Mouse (Mus musculus) megakaryocyte progenitor cell, adult 5-6 weeks (primary cell): ENCODE measurements at regions not wholly inside any gene's neighbourhood (a gene's known extent, or its start where the extent isn't known, plus 50 kb on each side); places are given as distances from the start of the nearest gene placed in this dataset.

Experiments used
- ATAC-seq: replicated peaks from 2 replicates; pipeline ENCODE4 v1.8.0; 2016; ENCODE audit warnings: mild to moderate bottlenecking, moderate TSS enrichment, inconsistent platforms; ENCODE audit not compliant: poor library complexity

GRCm38 (mm10) chr4:114665684-114666083, 155.8 kb upstream of the Gm12830 start:
- ATAC-seq: peak; percentile 71

DNA sequence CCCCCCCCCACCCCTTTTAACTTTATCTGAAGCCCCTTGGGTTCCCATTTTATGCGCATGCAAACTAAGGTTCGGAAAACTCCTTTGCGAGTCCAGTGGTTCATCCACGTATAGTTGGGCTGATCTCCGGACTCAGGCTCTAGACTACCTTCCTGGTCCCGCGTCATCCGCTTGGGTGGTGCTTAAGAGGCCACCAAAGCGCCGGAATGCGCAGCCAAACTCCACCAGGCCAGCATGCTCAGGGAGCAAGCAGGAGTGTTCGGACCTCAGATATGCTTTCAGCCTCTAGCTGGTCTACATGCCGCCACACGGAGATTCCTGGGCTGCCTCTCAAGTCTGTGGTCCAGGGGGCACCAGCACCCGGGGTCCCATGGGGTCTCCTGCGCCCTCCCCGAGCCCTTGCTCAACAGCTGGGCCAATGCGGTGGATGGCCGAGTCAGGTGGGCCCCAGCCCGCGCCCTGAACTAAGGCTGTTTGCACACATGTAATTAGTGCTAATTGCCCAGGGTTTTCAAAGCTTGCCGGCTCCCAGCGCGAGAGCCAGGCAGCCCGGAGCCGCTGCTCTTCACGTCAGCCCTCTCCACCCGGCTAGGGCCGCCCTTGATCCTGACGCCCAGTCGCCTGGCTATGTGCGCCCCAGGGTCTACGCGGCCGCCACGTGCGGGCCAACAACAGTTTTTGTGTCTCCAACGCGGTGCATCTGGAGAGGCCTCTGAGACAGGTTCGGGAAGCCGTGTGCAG, 155.1 kb upstream of the Gm12830 start:
- no peak for ATAC-seq

DNA sequence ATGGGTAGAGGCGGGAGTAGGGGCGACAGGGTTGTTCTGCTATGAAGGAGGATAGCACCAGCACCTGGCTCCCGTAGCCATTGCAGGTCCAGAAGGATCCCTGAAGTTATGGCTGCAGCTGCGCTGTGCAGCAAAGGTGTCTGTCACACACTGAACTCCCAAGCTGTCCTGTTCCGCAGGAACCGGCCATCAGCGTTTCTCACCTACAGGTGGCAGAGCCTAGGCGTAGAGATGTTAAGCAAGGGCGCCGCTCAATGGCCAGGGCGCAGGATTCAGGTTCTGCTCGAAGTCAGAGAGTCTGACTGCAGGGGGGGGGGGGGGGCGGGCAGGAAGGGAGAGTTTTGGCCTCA, 154.6 kb upstream of the Gm12830 start:
- no peak for ATAC-seq

GRCm38 (mm10) chr4:114672096-114672720, 149.3 kb upstream of the Gm12830 start:
- ATAC-seq: peak; percentile 37; the same call in 1 of the 2 replicates

DNA sequence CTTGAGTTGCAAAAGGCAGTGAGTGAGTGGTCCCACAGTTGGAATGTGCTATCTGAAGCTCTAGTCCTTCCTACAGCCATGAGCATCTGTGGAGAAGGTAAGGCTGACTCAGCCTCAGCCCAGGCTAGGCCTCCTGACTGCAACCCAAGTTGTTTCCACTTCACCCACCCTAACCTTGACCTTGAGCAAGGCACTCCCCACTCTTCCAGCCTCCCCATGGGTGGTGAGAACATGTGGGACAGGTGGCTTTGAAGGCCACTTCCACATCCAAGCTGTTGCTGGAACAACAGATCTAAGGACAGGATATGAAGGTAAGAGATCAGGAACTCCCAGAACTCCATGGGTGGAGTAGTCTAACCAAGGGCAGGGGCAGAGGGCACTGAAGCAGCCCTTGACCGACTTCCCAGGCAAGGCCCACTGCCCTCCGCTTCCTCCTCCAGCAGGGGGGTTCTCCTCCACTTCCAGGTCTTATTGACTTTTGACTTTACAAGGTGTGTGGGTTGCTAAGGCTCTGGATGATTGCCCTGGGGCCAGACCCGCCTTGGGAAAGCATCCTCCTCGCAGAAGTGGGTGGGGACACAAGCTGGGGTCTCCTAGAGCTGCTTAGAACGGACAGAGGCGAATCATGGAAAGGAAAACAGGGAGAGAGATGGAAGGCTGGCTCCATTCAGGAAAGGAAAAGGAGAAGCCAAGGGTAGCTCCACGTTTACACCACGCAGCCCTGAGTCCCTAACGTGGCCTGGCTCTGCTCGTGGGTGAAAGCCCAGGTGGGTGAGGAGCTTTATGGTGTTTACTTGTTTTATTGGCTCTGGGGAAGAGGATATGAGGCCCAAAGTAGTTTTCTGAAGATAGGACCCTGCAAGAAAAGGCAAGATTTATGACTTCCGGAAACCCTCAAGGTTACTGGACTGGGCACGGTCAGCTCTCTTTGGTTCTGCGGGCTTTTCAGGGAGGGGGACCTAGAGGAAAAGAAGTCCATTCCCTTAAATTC, 144.3 kb upstream of the Gm12830 start:
- no peak for ATAC-seq

GRCm38 (mm10) chr4:114678053-114678941, 143.2 kb upstream of the Gm12830 start:
- no peak for ATAC-seq

GRCm38 (mm10) chr4:114680360-114680759, 141.2 kb upstream of the Gm12830 start:
- ATAC-seq: no peak

DNA sequence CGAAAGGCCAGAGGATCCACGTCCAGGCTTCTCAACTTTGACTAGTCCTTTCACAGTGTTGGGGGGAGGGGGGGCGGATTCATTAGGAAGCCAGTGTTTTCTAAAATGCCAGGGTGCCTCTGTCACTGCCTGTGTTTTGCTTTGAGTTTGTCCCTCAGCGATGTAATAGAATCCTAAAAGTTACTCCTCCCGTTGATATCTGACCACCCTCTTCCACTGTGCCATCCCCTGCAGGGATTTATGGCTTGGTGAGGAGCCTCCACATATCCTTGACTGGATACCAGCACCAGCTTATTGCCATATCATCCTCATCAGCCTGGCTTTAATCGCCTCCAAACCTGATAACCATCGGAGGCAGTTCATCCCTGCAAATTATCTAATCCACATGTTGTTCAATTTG, 138.6 kb upstream of the Gm12830 start:
- ATAC-seq: no peak

- ATAC-seq: no peak
These were observed 137.8 kb upstream of the Gm12830 start for GRCm38 (mm10) chr4:114683696-114684095.

- no peak for ATAC-seq
These were observed 136.6 kb upstream of the Gm12830 start for GRCm38 (mm10) chr4:114684844-114685382.

- peak; percentile 94 for ATAC-seq
These were observed 136.1 kb upstream of the Gm12830 start for GRCm38 (mm10) chr4:114685454-114685853.

GRCm38 (mm10) chr4:114686091-114686490, 135.4 kb upstream of the Gm12830 start:
- no peak for ATAC-seq

DNA sequence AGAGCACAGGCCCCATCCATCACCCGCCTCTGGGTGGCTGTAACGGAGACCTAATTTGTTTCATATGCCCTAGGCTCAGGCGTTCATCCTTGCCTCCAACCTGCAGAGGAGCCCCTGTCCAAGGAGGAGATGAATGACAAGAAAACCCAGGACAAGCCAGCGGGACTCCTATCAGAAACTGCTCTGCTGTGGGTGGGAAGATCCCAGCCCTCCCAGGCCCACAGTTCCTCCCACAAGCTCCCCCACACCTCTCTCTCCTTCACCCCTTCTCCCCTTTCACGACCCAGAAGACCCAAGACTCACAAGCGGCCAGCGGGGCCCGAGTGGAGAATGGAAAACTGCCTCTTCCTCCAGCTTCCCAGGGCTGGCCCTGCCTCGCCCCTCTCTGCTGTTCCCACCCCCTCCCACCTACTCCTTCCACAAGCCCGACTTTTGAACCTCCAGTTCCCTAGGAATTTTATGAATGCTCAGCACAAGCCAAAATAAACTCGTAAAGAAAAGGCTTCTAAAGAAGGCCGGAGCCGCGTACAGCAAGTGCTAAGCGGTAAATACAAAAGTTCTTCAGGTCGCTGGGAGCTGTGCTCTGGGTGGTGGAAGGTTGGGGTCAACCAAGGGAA, 133.1 kb upstream of the Gm12830 start:
- no peak for ATAC-seq

DNA sequence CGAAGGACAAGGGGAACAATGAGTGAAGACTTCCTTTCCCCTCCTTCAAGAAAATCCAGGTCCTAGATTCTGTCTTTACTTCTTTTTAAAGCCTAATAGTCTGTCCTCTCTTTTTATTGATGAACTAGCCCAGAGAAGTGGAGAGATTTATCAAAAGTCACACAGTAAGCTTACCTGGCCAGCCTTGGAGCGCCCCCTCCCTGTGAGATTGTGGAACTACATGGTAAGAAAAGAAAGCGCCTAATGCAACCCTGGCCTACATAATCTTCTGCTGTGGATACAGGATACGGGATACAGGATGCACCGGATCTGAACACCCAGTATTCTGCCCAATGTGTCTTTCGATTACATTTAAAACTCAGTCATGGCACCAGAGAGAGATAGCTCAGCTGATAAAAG, 132.6 kb upstream of the Gm12830 start:
- ATAC-seq: peak; percentile 63

DNA sequence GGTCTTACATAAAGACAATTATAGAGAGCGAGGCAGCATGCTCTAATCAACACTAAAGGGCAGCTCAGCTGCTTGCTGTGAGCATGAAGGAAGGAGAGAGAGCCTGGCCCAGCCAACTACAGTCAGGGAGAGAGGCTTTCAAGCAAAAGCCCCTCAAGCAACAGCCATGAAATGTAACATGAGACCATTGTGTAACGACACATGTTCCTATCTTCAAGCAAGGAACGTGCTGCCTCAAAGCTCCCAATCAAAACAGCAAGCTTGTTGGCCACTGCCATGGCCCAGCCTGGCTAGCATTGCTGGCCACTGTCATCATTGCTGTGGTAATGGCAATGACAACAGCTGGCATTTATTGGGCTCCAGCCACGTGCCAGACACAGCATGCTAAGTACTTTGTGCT, 115.9 kb upstream of the Gm12830 start:
- no peak for ATAC-seq

DNA sequence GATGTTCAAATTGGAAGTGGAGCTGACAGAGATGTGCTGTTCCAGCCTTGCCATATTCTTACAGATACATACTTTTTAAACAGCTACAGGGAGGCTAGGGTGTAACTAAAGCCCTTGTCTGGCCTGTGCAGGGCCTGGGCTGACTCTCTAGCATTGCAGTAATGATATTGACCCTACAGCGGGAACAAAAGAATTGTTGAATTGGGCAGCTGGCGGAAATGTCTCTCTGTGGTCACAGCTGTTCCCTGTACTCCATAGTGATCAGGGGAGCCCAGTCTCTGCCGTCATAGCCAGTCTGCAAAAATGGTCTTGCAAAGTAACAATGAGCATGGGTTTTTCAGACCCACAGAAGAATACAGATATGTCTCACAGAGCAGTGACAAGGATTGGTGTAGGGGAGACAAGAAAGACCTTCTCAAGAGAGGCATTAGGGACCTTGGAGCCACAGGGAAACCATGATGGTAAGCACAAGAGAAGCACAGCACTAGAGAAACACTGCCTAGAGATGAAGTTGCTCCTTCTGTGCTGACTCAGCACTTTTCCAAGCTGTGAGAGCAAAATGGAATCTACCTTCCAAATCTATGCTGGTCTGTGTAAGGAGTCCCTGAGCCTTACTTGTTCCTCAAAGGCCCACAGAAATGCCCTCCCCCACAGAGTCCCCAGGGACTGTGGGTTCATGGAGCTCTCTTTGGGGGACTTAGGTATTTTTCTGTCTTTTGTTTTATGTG, 111.2 kb upstream of the Gm12830 start:
- ATAC-seq: no peak

DNA sequence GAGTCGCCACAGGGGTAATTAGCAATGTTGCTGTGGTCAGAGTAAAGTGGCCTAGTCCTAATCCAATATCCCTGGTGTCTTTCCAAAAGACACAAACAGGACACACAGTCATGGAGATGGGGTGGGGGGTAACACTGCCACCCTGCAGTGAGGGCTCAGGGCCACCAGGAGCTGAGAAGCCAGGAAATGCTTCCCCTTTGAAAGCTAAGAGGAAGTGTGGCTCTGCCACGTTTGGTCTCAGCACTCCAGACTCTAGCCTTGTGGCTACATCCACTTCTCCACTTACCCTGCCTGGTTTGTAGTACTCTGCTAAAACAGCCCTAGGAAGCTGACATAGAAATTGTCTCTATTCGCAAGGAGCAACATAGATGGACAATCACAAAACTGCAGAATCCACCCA, 110.4 kb upstream of the Gm12830 start:
- ATAC-seq: peak; percentile 97

DNA sequence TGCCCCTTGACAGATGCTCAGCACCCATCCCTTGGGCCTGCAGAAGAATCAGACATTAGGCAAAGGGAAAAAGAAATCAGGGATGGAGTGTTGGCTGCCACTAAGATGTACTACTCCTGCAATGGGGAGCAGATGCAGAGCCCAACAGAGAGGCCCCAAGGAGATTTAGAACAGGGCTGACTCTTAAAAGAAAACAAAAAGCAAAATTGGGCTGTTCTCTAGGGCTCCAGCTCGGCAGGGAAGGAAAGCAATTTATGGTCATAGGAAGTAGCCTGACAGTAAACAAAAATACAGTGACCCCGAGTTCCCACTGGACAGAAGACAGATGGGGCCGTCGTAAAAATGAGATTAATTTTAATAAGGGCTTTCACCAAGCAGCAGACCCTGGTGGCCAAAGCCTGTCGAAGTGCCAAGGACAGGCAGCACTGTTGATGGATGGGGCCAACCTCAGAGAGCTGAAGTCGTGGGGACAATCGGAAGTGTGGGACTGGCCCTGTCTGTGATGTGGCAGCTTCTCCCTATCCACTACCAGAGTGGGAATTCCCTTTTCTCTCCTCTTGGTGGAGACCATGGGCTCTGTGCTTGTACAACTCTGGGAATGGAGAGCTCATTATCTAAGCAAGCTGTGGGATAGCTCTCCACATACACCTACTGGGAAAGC, 109.4 kb upstream of the Gm12830 start:
- no peak for ATAC-seq
